Mouse (Mus musculus): Measurements from ENCODE around the gene Baz1a.

Gene Baz1a

DNA sequence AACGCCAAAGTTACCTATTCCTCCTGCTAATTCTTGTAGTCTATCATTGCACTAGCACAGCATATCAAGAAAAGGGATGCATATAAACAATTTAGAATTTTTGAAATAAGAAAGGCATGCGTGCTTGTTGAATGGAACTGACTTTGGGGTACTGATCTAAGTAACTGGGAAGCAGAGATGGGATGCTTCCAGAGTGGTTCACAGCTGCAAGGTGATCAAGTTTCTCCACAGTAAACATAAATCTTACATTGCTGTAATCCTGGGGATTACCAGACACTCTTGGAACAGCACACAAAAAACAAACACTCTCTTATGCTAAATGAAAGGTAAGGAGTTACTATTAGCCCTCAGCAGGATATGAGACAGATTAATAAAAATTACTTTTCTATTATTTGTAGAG is 163.6 kb downstream of the Baz1a start:
- DNase-seq (ENCODE audit: low spot score): no peak

DNA sequence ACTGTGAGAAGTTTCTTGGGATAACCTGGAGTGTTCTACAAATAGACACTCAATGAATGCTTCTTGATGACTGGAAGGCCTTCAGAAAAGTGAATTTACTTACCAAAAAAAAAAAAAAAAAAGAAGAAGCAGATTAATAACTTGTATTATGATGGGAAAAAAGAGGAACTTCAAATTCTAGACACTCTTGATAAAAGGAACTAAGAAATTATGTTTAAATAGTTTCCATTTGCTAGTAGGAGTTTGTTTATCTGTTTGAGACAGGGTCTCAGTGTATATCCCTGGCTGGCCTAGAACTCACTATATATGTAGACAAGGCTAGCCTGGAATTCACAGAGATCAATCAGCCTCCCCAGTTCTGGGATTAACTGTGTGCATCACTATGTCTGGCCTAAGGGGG is 169.7 kb downstream of the Baz1a start:
- DNase-seq (ENCODE audit: low spot score): no peak
